14 mouse cellular contexts compared by ENCODE assay signal in genomic region chr3:138612884-138613653, GRCm38 (mm10).
DNase-seq lines count a peak whose midpoint lies in the region; ATAC-seq lines count a peak whose summit lies in the region.
"Had no signal": no experiment of that assay in that cellular context is flagged by ENCODE, and none has a peak within 500 bp of the region (broad histone marks: within the 10 kb centered on the region; RNA-seq: fewer than 3 reads in every experiment).

No protein-coding gene starts in this region.

- H3K27ac ChIP-seq in heart, embryonic 16.5 days (ENCODE audit: low read length) = no peak overlapping the region
- no peak overlapping the region for H3K27ac ChIP-seq in stomach, embryonic 15.5 days
- H3K27ac ChIP-seq: hindbrain, embryonic 10.5 days; kidney, postnatal 0 days had no signal

- intact Hi-C loops in heart, postnatal 25 days (cut with DNase I) = no loop called here

- no peaks in the 10 kb centered on the region for H3K36me3 ChIP-seq in heart, embryonic 16.5 days (ENCODE audit: control insufficient read depth, insufficient read depth)
- no peaks in the 10 kb centered on the region for H3K36me3 ChIP-seq in stomach, embryonic 15.5 days
- H3K36me3 ChIP-seq: hindbrain, embryonic 10.5 days had no signal

- peak; percentile 64 for ATAC-seq in heart, embryonic 16.5 days (replicated peaks; ENCODE audit: extremely low read depth, insufficient read depth, low FRiP score)
- peak; percentile 69 for ATAC-seq in stomach, embryonic 15.5 days (ENCODE audit: insufficient read depth, low FRiP score, low read depth)

- H3K27me3 ChIP-seq in heart, embryonic 16.5 days (ENCODE audit: control insufficient read depth, insufficient read depth, low read length) = no peaks in the 10 kb centered on the region
- H3K27me3 ChIP-seq in stomach, embryonic 15.5 days (replicated peaks) = no peaks in the 10 kb centered on the region
- H3K27me3 ChIP-seq: CH12.LX had no signal

- peaks cover 9% of the 10 kb centered on the region; the same call in 1 of the 2 replicates for H3K4me1 ChIP-seq in heart, embryonic 16.5 days (ENCODE audit: control insufficient read depth, insufficient read depth, low read length)
- no peaks in the 10 kb centered on the region for H3K4me1 ChIP-seq in stomach, embryonic 15.5 days

- 8% methylated on average over 9 of the region's 9 CpGs for WGBS in heart, embryonic 16.5 days
- WGBS in stomach, embryonic 15.5 days = 37% methylated on average over 9 of the region's 9 CpGs

- no peak overlapping the region for H3K9ac ChIP-seq in heart, embryonic 16.5 days (ENCODE audit: low read length)
- H3K9ac ChIP-seq in stomach, embryonic 15.5 days = no peak overlapping the region

- no peak overlapping the region; the same call in 1 of the 2 replicates for H3K4me3 ChIP-seq in heart, embryonic 16.5 days (ENCODE audit: low read length)
- no peak overlapping the region for H3K4me3 ChIP-seq in stomach, embryonic 15.5 days (replicated peaks)
- H3K4me3 ChIP-seq: hindbrain, embryonic 10.5 days had no signal

- peak overlapping the region; percentile 31; the same call in 1 of the 2 replicates for H3K4me2 ChIP-seq in heart, embryonic 16.5 days (ENCODE audit: low read depth, low read length)
- no peak overlapping the region for H3K4me2 ChIP-seq in stomach, embryonic 15.5 days

- no peak for DNase-seq in heart, postnatal 25 days (ENCODE audit: low spot score)
- DNase-seq in right cerebral cortex, postnatal 14 days = peak; percentile 13
- no peak for DNase-seq in right cerebral cortex, postnatal 4 days
- DNase-seq in liver = peak; percentile 43
- no peak for DNase-seq in testis, postnatal 10 days (ENCODE audit: low spot score)
- DNase-seq in thymus, postnatal 10 days (ENCODE audit: low spot score in 2 of 2) = no peak
- DNase-seq: embryo, embryonic 11 days; lung, postnatal 4 days; thymus, postnatal 25 days had no signal

- no peaks in the 10 kb centered on the region for H3K9me3 ChIP-seq in heart, embryonic 16.5 days (replicated peaks; ENCODE audit: control insufficient read depth, low read length)
- H3K9me3 ChIP-seq in stomach, embryonic 15.5 days = no peaks in the 10 kb centered on the region
- H3K9me3 ChIP-seq: hindbrain, embryonic 10.5 days had no signal

Comparison
In these comparisons a context has a peak if more than half of its experiments do, and no peak if none do; other contexts are left out.
1. DNase-seq: peak in right cerebral cortex, postnatal 14 days (single experiment) and liver (single experiment); none in heart, postnatal 25 days (single experiment), right cerebral cortex, postnatal 4 days (single experiment), testis, postnatal 10 days (single experiment) and thymus, postnatal 10 days (0 of 2).